31 mouse cellular contexts compared by ENCODE assay signal in genomic region chrX:139807391-139807790, GRCm38 (mm10). TPM values are rescaled to one million over a fixed set of nuclear protein-coding genes. Genes with fewer than 3 reads are reported as not detected.
DNase-seq lines count a peak whose midpoint lies in the region; ATAC-seq and TF ChIP-seq lines count a peak whose summit lies in the region.
"Had no signal": no experiment of that assay in that cellular context is flagged by ENCODE, and none has a peak within 500 bp of the region (broad histone marks: within the 10 kb centered on the region; RNA-seq: fewer than 3 reads in every experiment).

No protein-coding gene starts in this region.

- H3K27me3 ChIP-seq in liver, postnatal 0 days (ENCODE audit: insufficient read depth, low read length) = no peaks in the 10 kb centered on the region
- H3K27me3 ChIP-seq in kidney, embryonic 16.5 days (ENCODE audit: insufficient read depth, low read length) = peaks cover 15% of the 10 kb centered on the region; the same call in 1 of the 2 replicates
- H3K27me3 ChIP-seq: CH12.LX; forebrain, embryonic 13.5 days; lung, embryonic 15.5 days had no signal

- peak; percentile 62 for DNase-seq in kidney, adult 11 months
- DNase-seq in kidney, postnatal 4 days = no peak
- DNase-seq in liver, postnatal 0 days = no peak
- no peak for DNase-seq in liver
- peak; percentile 18 for DNase-seq in skeletal muscle tissue, adult 2 months (ENCODE audit: low read depth, low spot score)
- DNase-seq in Muller cell, postnatal 12 days (ENCODE audit: inconsistent ontology term) = no peak
- DNase-seq in heart, postnatal 4 days = no peak
- DNase-seq: adrenal gland, adult 8-10 months; gastrocnemius, postnatal 10 days; heart, adult 18-20 months; heart, postnatal 10 days; right cerebral cortex, postnatal 4 days; thymus, adult 18-20 months had no signal

- H3K4me1 ChIP-seq in liver, postnatal 0 days (ENCODE audit: insufficient read depth) = no peaks in the 10 kb centered on the region
- H3K4me1 ChIP-seq in kidney, embryonic 16.5 days (ENCODE audit: insufficient read depth, low read length) = no peaks in the 10 kb centered on the region
- H3K4me1 ChIP-seq: embryonic facial prominence, embryonic 13.5 days; forebrain, embryonic 13.5 days; heart, embryonic 12.5 days; lung, embryonic 15.5 days; neural tube, embryonic 13.5 days had no signal

- no peak for TF ChIP-seq EP300 in liver, postnatal 0 days (IDR thresholded peaks at IDR 0.05; ENCODE audit: low read depth)

- H3K4me3 ChIP-seq in liver, postnatal 0 days (ENCODE audit: low read depth, low read length) = no peak overlapping the region
- no peak overlapping the region for H3K4me3 ChIP-seq in kidney, embryonic 16.5 days (ENCODE audit: low read length)
- H3K4me3 ChIP-seq: embryonic facial prominence, embryonic 13.5 days; erythroblast, embryonic 14.5 days; forebrain, embryonic 13.5 days; heart, embryonic 12.5 days; lung, embryonic 15.5 days; midbrain, embryonic 10.5 days; myocyte; neural tube, embryonic 13.5 days had no signal

- WGBS in liver, postnatal 0 days (ENCODE audit: insufficient replicate concordance) = 78% methylated on average over 2 of the region's 2 CpGs
- 76% methylated on average over 2 of the region's 2 CpGs for WGBS in kidney, embryonic 16.5 days

- H3K36me3 ChIP-seq in liver, postnatal 0 days (replicated peaks; ENCODE audit: insufficient read depth, low read length) = no peaks in the 10 kb centered on the region
- H3K36me3 ChIP-seq in kidney, embryonic 16.5 days (ENCODE audit: insufficient read depth, low read length) = no peaks in the 10 kb centered on the region
- H3K36me3 ChIP-seq: embryonic facial prominence, embryonic 13.5 days; G1E; heart, embryonic 12.5 days; lung, embryonic 15.5 days; midbrain, embryonic 10.5 days; neural tube, embryonic 13.5 days had no signal

- no peak for TF ChIP-seq CTCF in liver, postnatal 0 days (IDR thresholded peaks at IDR 0.05; ENCODE audit: low read depth)

- ATAC-seq in liver, postnatal 0 days = no peak
- ATAC-seq in kidney, embryonic 16.5 days (ENCODE audit: low FRiP score, low TSS enrichment) = no peak
- ATAC-seq: activated CD4-positive, CD25-positive, alpha-beta regulatory T cell, adult 4 months had no signal

- no peak overlapping the region for H3K9ac ChIP-seq in liver, postnatal 0 days (replicated peaks)
- no peak overlapping the region for H3K9ac ChIP-seq in kidney, embryonic 16.5 days (replicated peaks; ENCODE audit: low read length)
- H3K9ac ChIP-seq: embryonic facial prominence, embryonic 13.5 days; forebrain, embryonic 13.5 days; heart, embryonic 12.5 days; liver, embryonic 14.5 days; lung, embryonic 15.5 days; neural tube, embryonic 13.5 days had no signal

- H3K4me2 ChIP-seq in liver, postnatal 0 days (ENCODE audit: low read depth, low read length) = no peak overlapping the region
- no peak overlapping the region for H3K4me2 ChIP-seq in kidney, embryonic 16.5 days (replicated peaks; ENCODE audit: low read depth, low read length)
- H3K4me2 ChIP-seq: embryonic facial prominence, embryonic 13.5 days; forebrain, embryonic 13.5 days; heart, embryonic 12.5 days; lung, embryonic 15.5 days; neural tube, embryonic 13.5 days had no signal

- H3K9me3 ChIP-seq in liver, postnatal 0 days (ENCODE audit: low read length) = no peaks in the 10 kb centered on the region
- H3K9me3 ChIP-seq in kidney, embryonic 16.5 days (ENCODE audit: low read length) = no peaks in the 10 kb centered on the region
- H3K9me3 ChIP-seq: embryonic facial prominence, embryonic 13.5 days; forebrain, embryonic 13.5 days; G1E; heart, embryonic 12.5 days; lung, embryonic 15.5 days; midbrain, embryonic 10.5 days; neural tube, embryonic 13.5 days had no signal

- H3K27ac ChIP-seq in liver, postnatal 0 days (ENCODE audit: low read depth) = peak overlapping the region; percentile 64
- H3K27ac ChIP-seq in kidney, embryonic 16.5 days (ENCODE audit: low read length) = peak overlapping the region; percentile 69
- H3K27ac ChIP-seq: embryonic facial prominence, embryonic 13.5 days; forebrain, embryonic 13.5 days; hindbrain, postnatal 0 days; liver, embryonic 14.5 days; lung, embryonic 15.5 days; macrophage; midbrain, embryonic 10.5 days; neural tube, embryonic 13.5 days had no signal

RNA-seq across cellular contexts. Expression of gene Cldn2, which starts 6.8 kb away (rescaled TPM):
- 8.1 and 8.4 TPM in 2 replicates for polyA plus RNA-seq in liver, postnatal 0 days (2015; fragmentation: Nextera tagmentation; extraction: Ambion mirVana)
- 54.9 and 64.7 TPM in 2 replicates for polyA plus RNA-seq in kidney, embryonic 16.5 days (2015; fragmentation: Nextera tagmentation; extraction: Ambion mirVana)
- not detected for total RNA-seq in heart, postnatal 4 days (2021)
- total RNA-seq: CH12.LX; heart, adult 18-20 months had no signal
- polyA plus RNA-seq: activated CD4-positive, CD25-positive, alpha-beta regulatory T cell, adult 4 months; embryonic facial prominence, embryonic 13.5 days; erythroblast, embryonic 14.5 days; limb, embryonic 11.5 days; macrophage had no signal

RNA-seq across cellular contexts. Expression of gene Ripply1, which starts 25.2 kb away (rescaled TPM):
- not detected in 2 replicates for polyA plus RNA-seq in liver, postnatal 0 days (2015; fragmentation: Nextera tagmentation; extraction: Ambion mirVana)
- not detected in 2 replicates for polyA plus RNA-seq in kidney, embryonic 16.5 days (2015; fragmentation: Nextera tagmentation; extraction: Ambion mirVana)
- not detected for total RNA-seq in heart, postnatal 4 days (2021)
- total RNA-seq: adrenal gland, adult 8-10 months; CH12.LX; G1E; heart, adult 18-20 months; heart, postnatal 10 days; hindbrain, postnatal 0 days; layer of hippocampus, postnatal 14 days had no signal
- polyA plus RNA-seq: activated CD4-positive, CD25-positive, alpha-beta regulatory T cell, adult 4 months; embryonic facial prominence, embryonic 13.5 days; erythroblast, embryonic 14.5 days; forebrain, embryonic 13.5 days; heart, embryonic 12.5 days; hindbrain, embryonic 11.5 days; hindbrain, postnatal 0 days; limb, embryonic 11.5 days; lung, embryonic 15.5 days; macrophage; neural tube, embryonic 13.5 days had no signal

Comparison
In these comparisons a context has a peak if more than half of its experiments do, and no peak if none do; other contexts are left out.
1. DNase-seq: peak in kidney, adult 11 months (single experiment) and skeletal muscle tissue, adult 2 months (single experiment); none in kidney, postnatal 4 days (0 of 2), liver, postnatal 0 days (single experiment), liver (single experiment), Muller cell, postnatal 12 days (single experiment) and heart, postnatal 4 days (single experiment).